Mouse (Mus musculus): ENCODE data around the gene Slc35d2. TPM values are rescaled to one million over a fixed set of nuclear protein-coding genes. Genes with fewer than 3 reads are reported as not detected.

The Slc35d2 gene
- polyA plus RNA-seq, 1 experiment from 2014 or later: 3.3 TPM

DNA sequence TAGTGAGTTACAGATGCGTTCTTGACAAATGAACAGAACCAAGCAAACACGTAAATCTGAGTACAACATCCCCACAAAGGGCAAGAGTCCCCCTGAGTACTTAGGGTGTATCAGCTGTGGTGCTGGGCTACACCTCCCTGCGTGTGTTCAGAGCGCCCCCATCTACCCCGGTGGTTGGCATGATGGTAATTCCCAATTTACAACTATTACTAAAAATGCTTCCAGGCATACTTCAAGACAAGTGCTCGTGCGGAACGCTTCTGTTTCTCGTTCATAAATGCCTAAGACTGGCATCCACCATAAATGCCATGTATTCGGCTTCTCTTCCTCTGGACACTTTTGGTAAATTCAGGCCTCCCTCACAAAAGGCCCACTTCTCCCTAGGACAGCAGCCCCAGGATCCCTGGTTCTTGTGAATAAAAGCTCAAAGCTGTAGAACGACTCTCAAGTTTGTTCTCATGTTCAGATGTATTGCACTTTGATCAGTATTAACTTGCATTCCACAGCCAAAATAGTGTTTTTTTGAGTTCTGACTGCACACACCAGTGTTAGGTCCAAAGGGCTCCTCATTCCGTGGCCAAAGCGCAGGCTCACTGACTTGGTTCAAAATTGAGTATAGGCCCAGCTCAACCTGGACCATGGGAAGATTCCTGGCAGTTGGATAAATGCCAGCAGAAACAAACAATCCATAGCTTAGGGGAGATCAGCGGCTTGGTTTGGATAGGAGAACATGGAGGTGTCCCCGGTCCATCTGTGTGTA, 628 bp upstream of the Slc35d2 start:
- no peak overlapping the region for H3K27ac ChIP-seq (replicated peaks; ENCODE audit: low read depth, low read length)
- WGBS: 43% methylated on average over 15 of the region's 15 CpGs
- no peak for ATAC-seq (replicated peaks; ENCODE audit: insufficient number of reproducible peaks, low FRiP score, low TSS enrichment, low read depth)

GRCm38 (mm10) chr13:64126316-64126715, 2.9 kb downstream of the Slc35d2 start:
- no peaks in the 10 kb centered on the region for H3K4me1 ChIP-seq (ENCODE audit: control insufficient read depth, insufficient read depth, low read length)
- H3K9ac ChIP-seq (replicated peaks; ENCODE audit: low read length): no peak overlapping the region
- ATAC-seq (replicated peaks; ENCODE audit: insufficient number of reproducible peaks, low FRiP score, low TSS enrichment, low read depth): no peak
- H3K4me3 ChIP-seq (ENCODE audit: low read depth, low read length): no peak overlapping the region
- peak; percentile 6 for DNase-seq (ENCODE audit: low spot score)
- H3K36me3 ChIP-seq (replicated peaks; ENCODE audit: control insufficient read depth, insufficient read depth, low read depth, low read length): no peaks in the 10 kb centered on the region
- H3K4me2 ChIP-seq (ENCODE audit: low read depth, low read length): no peak overlapping the region
- no peak overlapping the region for H3K27ac ChIP-seq (replicated peaks; ENCODE audit: low read depth, low read length)
- H3K27me3 ChIP-seq (ENCODE audit: control insufficient read depth, insufficient read depth, low read length): no peaks in the 10 kb centered on the region
- 54% methylated on average over 4 of the region's 4 CpGs for WGBS
- H3K9me3 ChIP-seq (replicated peaks; ENCODE audit: control insufficient read depth, low read length): no peaks in the 10 kb centered on the region

More for the DNA sequence above, 628 bp upstream of the Slc35d2 start:
- H3K36me3 ChIP-seq (replicated peaks; ENCODE audit: control insufficient read depth, insufficient read depth, low read depth, low read length): no peaks in the 10 kb centered on the region
- peak overlapping the region; percentile 55 for H3K4me3 ChIP-seq (ENCODE audit: low read depth, low read length)
- H3K4me1 ChIP-seq (ENCODE audit: control insufficient read depth, insufficient read depth, low read length): no peaks in the 10 kb centered on the region
- peak overlapping the region; percentile 91 for H3K4me2 ChIP-seq (ENCODE audit: low read depth, low read length)
- H3K27me3 ChIP-seq (ENCODE audit: control insufficient read depth, insufficient read depth, low read length): no peaks in the 10 kb centered on the region
- H3K9me3 ChIP-seq (replicated peaks; ENCODE audit: control insufficient read depth, low read length): no peaks in the 10 kb centered on the region
- H3K9ac ChIP-seq (replicated peaks; ENCODE audit: low read length): peak overlapping the region; percentile 74
- peak; percentile 60 for DNase-seq (ENCODE audit: low spot score)

DNA sequence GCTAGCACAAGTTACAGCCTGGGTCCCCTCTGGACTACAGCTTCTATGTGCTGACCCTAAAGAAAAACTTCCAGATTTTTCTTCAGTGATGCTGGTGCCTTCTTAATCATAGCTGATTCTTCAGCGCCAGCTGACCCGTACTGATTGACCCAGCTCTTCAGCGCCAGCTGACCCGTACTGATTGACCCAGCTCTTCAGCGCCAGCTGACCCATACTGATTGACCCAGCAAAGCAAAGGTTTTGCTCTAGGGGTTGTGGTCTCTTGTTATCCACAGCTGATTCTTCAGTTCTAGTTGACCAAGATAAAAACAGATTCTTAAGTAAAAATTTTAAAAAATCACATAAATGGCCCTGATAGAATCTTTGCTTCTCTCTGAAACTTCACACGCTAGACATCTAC, 4.3 kb downstream of the Slc35d2 start:
- no peaks in the 10 kb centered on the region for H3K9me3 ChIP-seq (replicated peaks; ENCODE audit: control insufficient read depth, low read length)
- H3K4me2 ChIP-seq (ENCODE audit: low read depth, low read length): no peak overlapping the region
- no peak overlapping the region for H3K9ac ChIP-seq (replicated peaks; ENCODE audit: low read length)
- 87% methylated on average over 6 of the region's 6 CpGs for WGBS
- H3K36me3 ChIP-seq (replicated peaks; ENCODE audit: control insufficient read depth, insufficient read depth, low read depth, low read length): no peaks in the 10 kb centered on the region
- no peak for ATAC-seq (replicated peaks; ENCODE audit: insufficient number of reproducible peaks, low FRiP score, low TSS enrichment, low read depth)
- DNase-seq (ENCODE audit: low spot score): no peak
- no peak overlapping the region for H3K4me3 ChIP-seq (ENCODE audit: low read depth, low read length)
- no peak overlapping the region for H3K27ac ChIP-seq (replicated peaks; ENCODE audit: low read depth, low read length)
- H3K4me1 ChIP-seq (ENCODE audit: control insufficient read depth, insufficient read depth, low read length): no peaks in the 10 kb centered on the region
- H3K27me3 ChIP-seq (ENCODE audit: control insufficient read depth, insufficient read depth, low read length): no peaks in the 10 kb centered on the region

GRCm38 (mm10) chr13:64123491-64124188, 5.5 kb downstream of the Slc35d2 start:
- Histone ChIP-seq H3K9me3 (replicated peaks; ENCODE audit: control insufficient read depth, low read length) (no peaks in the 10 kb centered on the region), H3K9ac (replicated peaks; ENCODE audit: low read length) (no peak overlapping the region), H3K36me3 (replicated peaks; ENCODE audit: control insufficient read depth, insufficient read depth, low read depth, low read length) (no peaks in the 10 kb centered on the region), H3K4me3 (ENCODE audit: low read depth, low read length) (no peak overlapping the region), H3K4me1 (ENCODE audit: control insufficient read depth, insufficient read depth, low read length) (no peaks in the 10 kb centered on the region), H3K27ac (replicated peaks; ENCODE audit: low read depth, low read length) (no peak overlapping the region), H3K27me3 (ENCODE audit: control insufficient read depth, insufficient read depth, low read length) (no peaks in the 10 kb centered on the region), H3K4me2 (ENCODE audit: low read depth, low read length) (no peak overlapping the region)
- no peak for ATAC-seq (replicated peaks; ENCODE audit: insufficient number of reproducible peaks, low FRiP score, low TSS enrichment, low read depth)
- WGBS: 23% methylated on average over 6 of the region's 6 CpGs
- DNase-seq (ENCODE audit: low spot score): no peak

- H3K4me2 ChIP-seq (ENCODE audit: low read depth, low read length): no peak overlapping the region
- no peaks in the 10 kb centered on the region for H3K27me3 ChIP-seq (ENCODE audit: control insufficient read depth, insufficient read depth, low read length)
- no peak overlapping the region for H3K27ac ChIP-seq (replicated peaks; ENCODE audit: low read depth, low read length)
- no peaks in the 10 kb centered on the region for H3K4me1 ChIP-seq (ENCODE audit: control insufficient read depth, insufficient read depth, low read length)
- ATAC-seq (replicated peaks; ENCODE audit: insufficient number of reproducible peaks, low FRiP score, low TSS enrichment, low read depth) (no peak), DNase-seq (ENCODE audit: low spot score) (no peak)
- WGBS: 62% methylated on average over 4 of the region's 4 CpGs
- H3K4me3 ChIP-seq (ENCODE audit: low read depth, low read length): no peak overlapping the region
- no peaks in the 10 kb centered on the region for H3K9me3 ChIP-seq (replicated peaks; ENCODE audit: control insufficient read depth, low read length)
- H3K36me3 ChIP-seq (replicated peaks; ENCODE audit: control insufficient read depth, insufficient read depth, low read depth, low read length): no peaks in the 10 kb centered on the region
- no peak overlapping the region for H3K9ac ChIP-seq (replicated peaks; ENCODE audit: low read length)
These were observed 8.4 kb downstream of the Slc35d2 start for GRCm38 (mm10) chr13:64120760-64121159.

GRCm38 (mm10) chr13:64117442-64117841, 11.7 kb downstream of the Slc35d2 start:
- H3K27ac ChIP-seq (replicated peaks; ENCODE audit: low read depth, low read length): no peak overlapping the region
- H3K4me1 ChIP-seq (ENCODE audit: control insufficient read depth, insufficient read depth, low read length): no peaks in the 10 kb centered on the region
- DNase-seq (ENCODE audit: low spot score): no peak
- H3K4me2 ChIP-seq (ENCODE audit: low read depth, low read length): no peak overlapping the region
- ATAC-seq (replicated peaks; ENCODE audit: insufficient number of reproducible peaks, low FRiP score, low TSS enrichment, low read depth): no peak
- no peaks in the 10 kb centered on the region for H3K36me3 ChIP-seq (replicated peaks; ENCODE audit: control insufficient read depth, insufficient read depth, low read depth, low read length)
- H3K4me3 ChIP-seq (ENCODE audit: low read depth, low read length): no peak overlapping the region
- H3K27me3 ChIP-seq (ENCODE audit: control insufficient read depth, insufficient read depth, low read length): no peaks in the 10 kb centered on the region
- H3K9me3 ChIP-seq (replicated peaks; ENCODE audit: control insufficient read depth, low read length): no peaks in the 10 kb centered on the region
- 63% methylated on average over 2 of the region's 2 CpGs for WGBS
- H3K9ac ChIP-seq (replicated peaks; ENCODE audit: low read length): no peak overlapping the region

GRCm38 (mm10) chr13:64110421-64110820, 18.7 kb downstream of the Slc35d2 start:
- no peak overlapping the region for H3K4me3 ChIP-seq (ENCODE audit: low read depth, low read length)
- H3K36me3 ChIP-seq (replicated peaks; ENCODE audit: control insufficient read depth, insufficient read depth, low read depth, low read length): no peaks in the 10 kb centered on the region
- WGBS: 91% methylated on average over 1 of the region's 1 CpGs
- no peaks in the 10 kb centered on the region for H3K27me3 ChIP-seq (ENCODE audit: control insufficient read depth, insufficient read depth, low read length)
- H3K9me3 ChIP-seq (replicated peaks; ENCODE audit: control insufficient read depth, low read length): no peaks in the 10 kb centered on the region
- H3K27ac ChIP-seq (replicated peaks; ENCODE audit: low read depth, low read length): no peak overlapping the region
- no peaks in the 10 kb centered on the region for H3K4me1 ChIP-seq (ENCODE audit: control insufficient read depth, insufficient read depth, low read length)
- H3K4me2 ChIP-seq (ENCODE audit: low read depth, low read length): no peak overlapping the region
- ATAC-seq (replicated peaks; ENCODE audit: insufficient number of reproducible peaks, low FRiP score, low TSS enrichment, low read depth) (no peak), DNase-seq (ENCODE audit: low spot score) (no peak)
- H3K9ac ChIP-seq (replicated peaks; ENCODE audit: low read length): no peak overlapping the region

GRCm38 (mm10) chr13:64108381-64108850, 20.8 kb downstream of the Slc35d2 start:
- no peak for ATAC-seq (replicated peaks; ENCODE audit: insufficient number of reproducible peaks, low FRiP score, low TSS enrichment, low read depth)

More at GRCm38 (mm10) chr13:64108381-64108850, 20.8 kb downstream of the Slc35d2 start:
- Histone ChIP-seq H3K9me3 (replicated peaks; ENCODE audit: control insufficient read depth, low read length) (no peaks in the 10 kb centered on the region), H3K4me1 (ENCODE audit: control insufficient read depth, insufficient read depth, low read length) (no peaks in the 10 kb centered on the region), H3K27me3 (ENCODE audit: control insufficient read depth, insufficient read depth, low read length) (no peaks in the 10 kb centered on the region), H3K4me3 (ENCODE audit: low read depth, low read length) (no peak overlapping the region), H3K4me2 (ENCODE audit: low read depth, low read length) (no peak overlapping the region), H3K36me3 (replicated peaks; ENCODE audit: control insufficient read depth, insufficient read depth, low read depth, low read length) (no peaks in the 10 kb centered on the region), H3K27ac (replicated peaks; ENCODE audit: low read depth, low read length) (no peak overlapping the region), H3K9ac (replicated peaks; ENCODE audit: low read length) (no peak overlapping the region)
- 14% methylated on average over 5 of the region's 5 CpGs for WGBS
- DNase-seq (ENCODE audit: low spot score): peak; percentile 5

Measured in embryonic facial prominence, embryonic 11.5 days (tissue).